Mouse (Mus musculus): ENCODE measurements around the gene Lpcat2. TPM values are rescaled to one million over a fixed set of nuclear protein-coding genes. Genes with fewer than 3 reads are reported as not detected.

Lpcat2 gene
- total and polyA plus RNA-seq, 3 experiments: 5.2 to 7.5 TPM; not detected in 1

- H3K79me2 ChIP-seq (ENCODE audit: control insufficient read depth, insufficient read depth, low read length, poor library complexity): no peaks in the 10 kb centered on the region
Measured at GRCm38 (mm10) chr8:92822386-92822785, 32.8 kb upstream of the Lpcat2 start.

GRCm38 (mm10) chr8:92825991-92826390, 29.1 kb upstream of the Lpcat2 start:
- H3K79me2 ChIP-seq (ENCODE audit: control insufficient read depth, insufficient read depth, low read length, poor library complexity): no peaks in the 10 kb centered on the region
- TF ChIP-seq GABPA (IDR thresholded peaks at IDR 0.05; ENCODE audit: low read depth, low read length) (no peak), RAD21 (IDR thresholded peaks at IDR 0.05; ENCODE audit: low read depth, low read length) (no peak), USF1 (IDR thresholded peaks at IDR 0.05; ENCODE audit: low read depth, low read length) (no peak), MEF2A (IDR thresholded peaks at IDR 0.05; ENCODE audit: extremely low read depth, insufficient replicate concordance, low read depth, low read length, poor library complexity, severe bottlenecking) (no peak), POLR2AphosphoS2 (IDR thresholded peaks at IDR 0.05; ENCODE audit: low read length) (no peak), CHD2 (IDR thresholded peaks at IDR 0.05; ENCODE audit: low read length) (no peak), POLR2A (IDR thresholded peaks at IDR 0.05; ENCODE audit: control insufficient read depth in 1 of 2, insufficient read depth in 1 of 2, low read depth in 1 of 2, low read length in 2 of 2, poor library complexity in 1 of 2) (no peak), MAZ (IDR thresholded peaks at IDR 0.05; ENCODE audit: low read depth, low read length) (no peak), POLR2AphosphoS5 (IDR thresholded peaks at IDR 0.05; ENCODE audit: borderline replicate concordance, low read depth, low read length) (no peak), JUND (IDR thresholded peaks at IDR 0.05; ENCODE audit: low read depth, low read length) (no peak), NRF1 (IDR thresholded peaks at IDR 0.05; ENCODE audit: insufficient read depth, low read depth, low read length, poor library complexity, severe bottlenecking) (no peak), SIN3A (IDR thresholded peaks at IDR 0.05; ENCODE audit: low read length) (no peak), MYC (IDR thresholded peaks at IDR 0.05; ENCODE audit: low read depth, low read length) (no peak), MAFK (IDR thresholded peaks at IDR 0.05; ENCODE audit: borderline replicate concordance, low read depth, low read length) (no peak), MXI1 (IDR thresholded peaks at IDR 0.05; ENCODE audit: low read depth, low read length) (no peak), RCOR1 (IDR thresholded peaks at IDR 0.05; ENCODE audit: low read depth, low read length) (no peak), NELFE (IDR thresholded peaks at IDR 0.05; ENCODE audit: low read depth, low read length) (no peak), KAT2A (conservative IDR thresholded peaks at IDR 0.05; ENCODE audit: low read depth, low read length) (no peak), CHD1 (IDR thresholded peaks at IDR 0.05; ENCODE audit: low read depth, low read length) (no peak), ETS1 (IDR thresholded peaks at IDR 0.05; ENCODE audit: low read depth, low read length) (no peak)
- no peak overlapping the region for H3K27ac ChIP-seq (ENCODE audit: control insufficient read depth, low read depth, low read length)
- no peaks in the 10 kb centered on the region for H3K4me1 ChIP-seq (ENCODE audit: control insufficient read depth in 1 of 2, insufficient read depth in 2 of 2, low read length in 2 of 2)
- no peak overlapping the region for H3K9ac ChIP-seq (ENCODE audit: control insufficient read depth, low read depth, low read length, poor library complexity, severe bottlenecking)
- H3K27me3 ChIP-seq (ENCODE audit: control insufficient read depth in 1 of 2, insufficient read depth in 2 of 2, low read length in 2 of 2): no peaks in the 10 kb centered on the region
- no peak overlapping the region for H3K4me3 ChIP-seq (ENCODE audit: control insufficient read depth in 1 of 2, insufficient read depth in 1 of 2, low read depth in 2 of 2, low read length in 2 of 2)
- DNase-seq (ENCODE audit: low read depth, low spot score): no peak
- H3K36me3 ChIP-seq (ENCODE audit: control insufficient read depth in 1 of 2, insufficient read depth in 2 of 2, low read length in 2 of 2): no peaks in the 10 kb centered on the region
- H3K9me3 ChIP-seq (replicated peaks; ENCODE audit: insufficient read depth, low read length): no peaks in the 10 kb centered on the region

More at GRCm38 (mm10) chr8:92822386-92822785, 32.8 kb upstream of the Lpcat2 start:
- Histone ChIP-seq H3K9me3 (replicated peaks; ENCODE audit: insufficient read depth, low read length) (no peaks in the 10 kb centered on the region), H3K27me3 (ENCODE audit: control insufficient read depth in 1 of 2, insufficient read depth in 2 of 2, low read length in 2 of 2) (no peaks in the 10 kb centered on the region), H3K9ac (ENCODE audit: control insufficient read depth, low read depth, low read length, poor library complexity, severe bottlenecking) (no peak overlapping the region), H3K27ac (ENCODE audit: control insufficient read depth, low read depth, low read length) (no peak overlapping the region), H3K4me3 (ENCODE audit: control insufficient read depth in 1 of 2, insufficient read depth in 1 of 2, low read depth in 2 of 2, low read length in 2 of 2) (no peak overlapping the region), H3K4me1 (ENCODE audit: control insufficient read depth in 1 of 2, insufficient read depth in 2 of 2, low read length in 2 of 2) (no peaks in the 10 kb centered on the region), H3K36me3 (ENCODE audit: control insufficient read depth in 1 of 2, insufficient read depth in 2 of 2, low read length in 2 of 2) (no peaks in the 10 kb centered on the region)
- TF ChIP-seq HCFC1 (IDR thresholded peaks at IDR 0.05; ENCODE audit: low read depth, low read length) (no peak), KAT2A (conservative IDR thresholded peaks at IDR 0.05; ENCODE audit: low read depth, low read length) (no peak), TAL1 (IDR thresholded peaks at IDR 0.05; ENCODE audit: low read length) (no peak), ZC3H11A (IDR thresholded peaks at IDR 0.05; ENCODE audit: low read depth, low read length) (no peak), SMC3 (IDR thresholded peaks at IDR 0.05; ENCODE audit: low read depth, low read length) (no peak)
- no peak for DNase-seq (ENCODE audit: low read depth, low spot score)

All from MEL (cell line).